Mouse (Mus musculus): Measurements from ENCODE around the gene Cops2. TPM values are rescaled to one million over a fixed set of nuclear protein-coding genes. Genes with fewer than 3 reads are reported as not detected.

Cops2 gene
- polyA plus RNA-seq, 1 experiment = 91.3 TPM

- DNase-seq (ENCODE audit: low spot score) = no peak
Observed at GRCm38 (mm10) chr2:125781978-125782718, 76.8 kb downstream of the Cops2 start.

GRCm38 (mm10) chr2:125781006-125781405, 77.9 kb downstream of the Cops2 start:
- no peak for DNase-seq (ENCODE audit: low spot score)

Other genes with a start within 250 kb of the Cops2 start
- gene Cep152, start 234.0 kb downstream of the Cops2 start, polyA plus RNA-seq (2012; rRNA removed) = 2.0 and 2.5 TPM in 2 replicates
- 61.5 and 71.9 TPM in 2 replicates for gene Eid1, start 186.0 kb downstream of the Cops2 start, polyA plus RNA-seq (2012; rRNA removed)
- 0.32 and 0.53 TPM in 2 replicates for gene Shc4, start 135.0 kb downstream of the Cops2 start, polyA plus RNA-seq (2012; rRNA removed)
- gene Secisbp2l, start 76.3 kb downstream of the Cops2 start, polyA plus RNA-seq (2012; rRNA removed) = 13.5 and 21.9 TPM in 2 replicates
- gene Galk2, start within 50 bp of the Cops2 start, polyA plus RNA-seq (2012; rRNA removed) = 28.2 and 33.5 TPM in 2 replicates
- gene Fgf7, start 175.5 kb upstream of the Cops2 start, polyA plus RNA-seq (2012; rRNA removed) = 26.8 and 30.9 TPM in 2 replicates

Data from urinary bladder, adult 2 months (tissue).